Mouse (Mus musculus): Measurements from ENCODE around the gene Ldb2. TPM values are rescaled to one million over a fixed set of nuclear protein-coding genes. Genes with fewer than 3 reads are reported as not detected.

Gene Ldb2
- polyA plus RNA-seq, 1 experiment from 2014 or later = 48.7 TPM

DNA sequence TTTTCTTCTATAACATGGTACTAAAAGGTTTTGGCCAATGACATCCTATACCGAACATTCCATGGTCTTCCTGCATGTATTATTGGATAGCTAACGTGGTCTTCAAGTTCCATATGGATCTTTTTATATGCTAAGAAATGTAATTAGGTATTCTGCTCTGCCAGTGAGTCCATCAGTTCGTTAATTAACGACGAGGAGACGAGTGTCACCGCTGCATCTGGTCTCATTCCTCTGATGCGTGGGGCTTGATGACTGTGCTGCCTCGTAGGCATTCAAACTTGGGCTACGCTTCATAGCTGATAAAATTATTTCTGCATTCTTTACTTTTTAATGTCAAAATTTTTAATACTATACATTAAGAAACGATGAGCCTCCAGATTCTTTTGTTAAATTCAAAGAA is 251.0 kb downstream of the Ldb2 start:
- Histone ChIP-seq H3K4me1 (peaks cover 4% of the 10 kb centered on the region; the same call in 1 of the 2 replicates), H3K9me3 (replicated peaks) (no peaks in the 10 kb centered on the region), H3K4me3 (no peak overlapping the region), H3K36me3 (no peaks in the 10 kb centered on the region), H3K27ac (no peak overlapping the region), H3K27me3 (ENCODE audit: low read depth, poor library complexity, severe bottlenecking) (no peaks in the 10 kb centered on the region)
- WGBS = 88% methylated on average over 11 of the region's 11 CpGs
- DNase-seq (ENCODE audit: low spot score) = no peak

GRCm38 (mm10) chr5:44543472-44544132 is 255.9 kb downstream of the Ldb2 start:
- Histone ChIP-seq H3K27ac (no peak overlapping the region), H3K9me3 (replicated peaks) (no peaks in the 10 kb centered on the region), H3K4me3 (no peak overlapping the region), H3K36me3 (no peaks in the 10 kb centered on the region), H3K4me1 (no peaks in the 10 kb centered on the region), H3K27me3 (ENCODE audit: low read depth, poor library complexity, severe bottlenecking) (no peaks in the 10 kb centered on the region)
- 93% methylated on average over 2 of the region's 2 CpGs for WGBS
- no peak for DNase-seq (ENCODE audit: low spot score)

DNA sequence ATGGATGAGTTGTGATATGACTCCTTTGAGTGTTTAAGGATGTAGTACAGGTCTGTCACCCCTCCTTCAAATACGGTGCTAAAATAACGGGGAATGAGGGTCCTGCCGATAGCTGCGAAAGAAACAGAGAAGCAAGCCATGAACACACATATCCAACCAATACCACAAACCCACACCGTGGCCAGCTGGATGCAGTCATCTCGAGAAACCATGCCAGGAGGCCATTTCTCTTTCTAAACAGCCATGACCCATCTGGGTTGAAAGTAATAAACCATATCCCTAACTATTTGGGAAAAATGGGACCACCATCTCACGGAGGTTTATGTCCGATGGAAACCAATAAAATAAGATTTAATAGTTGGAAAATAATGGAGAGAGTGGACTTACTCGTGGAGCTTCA is 257.7 kb downstream of the Ldb2 start:
- no peaks in the 10 kb centered on the region for H3K9me3 ChIP-seq (replicated peaks)
- H3K36me3 ChIP-seq = no peaks in the 10 kb centered on the region
- H3K4me3 ChIP-seq = no peak overlapping the region
- H3K4me1 ChIP-seq = no peaks in the 10 kb centered on the region
- no peak for DNase-seq (ENCODE audit: low spot score)
- no peak overlapping the region for H3K27ac ChIP-seq
- no peaks in the 10 kb centered on the region for H3K27me3 ChIP-seq (ENCODE audit: low read depth, poor library complexity, severe bottlenecking)
- WGBS = 89% methylated on average over 9 of the region's 9 CpGs

DNA sequence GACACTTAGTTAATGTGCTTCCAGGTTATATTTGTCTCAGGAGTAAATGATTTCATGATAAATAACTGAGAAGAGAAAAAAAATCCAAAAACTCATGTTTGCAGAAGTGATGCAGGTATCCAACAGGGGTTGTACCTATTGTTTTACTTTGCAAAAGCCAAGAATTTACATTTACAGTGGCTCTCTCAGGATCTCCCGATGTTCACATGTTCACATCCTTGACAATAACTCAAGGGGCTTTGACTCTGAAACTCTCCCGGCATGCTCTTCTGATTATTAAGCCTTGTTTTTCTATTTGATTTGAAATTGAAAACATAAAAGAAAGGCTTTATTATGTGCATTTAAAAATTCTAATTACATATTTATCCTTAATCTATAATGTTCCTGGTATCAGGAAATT is 260.8 kb downstream of the Ldb2 start:
- 93% methylated on average over 2 of the region's 2 CpGs for WGBS
- H3K9me3 ChIP-seq (replicated peaks) = no peaks in the 10 kb centered on the region

DNA sequence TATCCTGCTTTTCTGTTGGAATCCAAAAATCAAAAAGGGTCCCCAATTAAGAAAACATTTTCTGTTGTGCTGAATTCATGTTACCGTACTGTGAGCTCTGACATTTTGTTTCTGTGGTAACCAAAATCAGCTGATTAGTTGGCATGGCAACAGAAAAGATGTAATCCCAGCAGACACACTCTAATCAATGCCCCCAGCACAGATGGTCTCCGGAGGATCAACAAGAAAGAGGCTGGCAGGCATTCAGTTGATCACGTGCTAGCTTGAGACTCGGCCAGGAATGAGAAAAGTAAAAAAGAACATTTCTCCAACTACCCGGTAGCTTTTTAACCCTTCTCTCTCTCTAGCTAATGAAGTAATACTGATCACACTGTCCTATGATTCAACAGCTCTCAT is 261.5 kb downstream of the Ldb2 start:
- no peak overlapping the region for H3K27ac ChIP-seq
- no peak for DNase-seq (ENCODE audit: low spot score)
- WGBS = 51% methylated on average over 5 of the region's 5 CpGs
- H3K4me3 ChIP-seq = no peak overlapping the region
- no peaks in the 10 kb centered on the region for H3K9me3 ChIP-seq (replicated peaks)
- no peaks in the 10 kb centered on the region for H3K36me3 ChIP-seq
- H3K4me1 ChIP-seq = no peaks in the 10 kb centered on the region
- H3K27me3 ChIP-seq (ENCODE audit: low read depth, poor library complexity, severe bottlenecking) = no peaks in the 10 kb centered on the region

More for the DNA sequence above, 260.8 kb downstream of the Ldb2 start:
- Histone ChIP-seq H3K36me3 (no peaks in the 10 kb centered on the region), H3K27ac (no peak overlapping the region), H3K27me3 (ENCODE audit: low read depth, poor library complexity, severe bottlenecking) (no peaks in the 10 kb centered on the region), H3K4me1 (no peaks in the 10 kb centered on the region), H3K4me3 (no peak overlapping the region)
- no peak for DNase-seq (ENCODE audit: low spot score)

- no peak for DNase-seq (ENCODE audit: low spot score)
- Histone ChIP-seq H3K36me3 (no peaks in the 10 kb centered on the region), H3K27me3 (ENCODE audit: low read depth, poor library complexity, severe bottlenecking) (no peaks in the 10 kb centered on the region), H3K4me3 (no peak overlapping the region), H3K9me3 (replicated peaks) (no peaks in the 10 kb centered on the region), H3K27ac (no peak overlapping the region), H3K4me1 (no peaks in the 10 kb centered on the region)
- 92% methylated on average over 5 of the region's 5 CpGs for WGBS
These were observed 262.0 kb downstream of the Ldb2 start for GRCm38 (mm10) chr5:44537316-44537999.

- Histone ChIP-seq H3K4me1 (no peaks in the 10 kb centered on the region), H3K27me3 (ENCODE audit: low read depth, poor library complexity, severe bottlenecking) (no peaks in the 10 kb centered on the region), H3K4me3 (no peak overlapping the region), H3K27ac (no peak overlapping the region), H3K9me3 (replicated peaks) (no peaks in the 10 kb centered on the region), H3K36me3 (no peaks in the 10 kb centered on the region)
- 68% methylated on average over 3 of the region's 3 CpGs for WGBS
- DNase-seq (ENCODE audit: low spot score) = no peak
These were observed 270.0 kb downstream of the Ldb2 start for GRCm38 (mm10) chr5:44529466-44529865.

DNA sequence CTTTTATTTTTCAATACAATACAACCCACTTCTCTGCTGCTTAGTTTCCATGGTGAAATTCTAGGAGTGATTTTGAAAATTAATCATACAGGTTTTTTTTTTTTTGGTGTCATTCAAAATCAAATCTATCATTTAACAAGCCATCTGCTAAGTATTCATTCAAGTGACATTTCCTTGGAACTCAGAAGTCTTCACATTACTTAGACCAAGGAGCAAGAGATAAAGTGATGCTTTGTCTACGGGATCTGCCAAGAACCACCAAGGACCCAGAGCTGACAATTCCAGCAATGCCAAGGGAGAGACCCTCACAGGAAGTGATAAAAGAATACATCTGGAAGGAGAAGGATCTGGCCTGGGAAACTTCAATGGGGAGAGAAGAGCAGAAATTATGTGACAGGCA is 270.5 kb downstream of the Ldb2 start:
- H3K9me3 ChIP-seq (replicated peaks) = no peaks in the 10 kb centered on the region
- H3K4me3 ChIP-seq = no peak overlapping the region
- no peak for DNase-seq (ENCODE audit: low spot score)
- no peaks in the 10 kb centered on the region for H3K27me3 ChIP-seq (ENCODE audit: low read depth, poor library complexity, severe bottlenecking)
- no peaks in the 10 kb centered on the region for H3K36me3 ChIP-seq
- no peak overlapping the region for H3K27ac ChIP-seq
- 93% methylated on average over 1 of the region's 1 CpGs for WGBS
- H3K4me1 ChIP-seq = no peaks in the 10 kb centered on the region

DNA sequence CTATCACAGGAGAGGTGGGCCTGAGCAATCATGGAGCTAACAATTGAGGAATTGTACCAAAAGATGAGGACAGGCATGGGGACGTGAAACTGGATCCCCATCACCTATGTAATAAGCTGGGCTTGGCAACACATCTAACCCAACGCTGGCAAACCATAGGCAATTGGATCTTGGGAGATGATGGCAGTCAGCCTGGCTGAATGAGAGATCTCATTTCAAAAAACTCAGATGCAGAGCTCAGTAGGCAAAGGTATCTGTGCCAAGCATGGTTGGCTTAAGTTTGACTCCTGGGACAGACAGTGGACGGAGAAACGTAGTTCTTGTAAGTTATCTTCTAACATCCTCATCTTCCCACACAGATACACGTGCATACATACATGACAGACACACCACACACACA is 294.3 kb downstream of the Ldb2 start:
- H3K4me3 ChIP-seq = no peak overlapping the region
- no peaks in the 10 kb centered on the region for H3K9me3 ChIP-seq (replicated peaks)
- 96% methylated on average over 5 of the region's 5 CpGs for WGBS
- H3K27me3 ChIP-seq (ENCODE audit: low read depth, poor library complexity, severe bottlenecking) = no peaks in the 10 kb centered on the region
- no peak overlapping the region for H3K27ac ChIP-seq
- 0 out of 2 replicates have a peak, but pooled peaks cover 4% of the 10 kb centered on the region for H3K36me3 ChIP-seq
- no peaks in the 10 kb centered on the region for H3K4me1 ChIP-seq
- no peak for DNase-seq (ENCODE audit: low spot score)

DNA sequence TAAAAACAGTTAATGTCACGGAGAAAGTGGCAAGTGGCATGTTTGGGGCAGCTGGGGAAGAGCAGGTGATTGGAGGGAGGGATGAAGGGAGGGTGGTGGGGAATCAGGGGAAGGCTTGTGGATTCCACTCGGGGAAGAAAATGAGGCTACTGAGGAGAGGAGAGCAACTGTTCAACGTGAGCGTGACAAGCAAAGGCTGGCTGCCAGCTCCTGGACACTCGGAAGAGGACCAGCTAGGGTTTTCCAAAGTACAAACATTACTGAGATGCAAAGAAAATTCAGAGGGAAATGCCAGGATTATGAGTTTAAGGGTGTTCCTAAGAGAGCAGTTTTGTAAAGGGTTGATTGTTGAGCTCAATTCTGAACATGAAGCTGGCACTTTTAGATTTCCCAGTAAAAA is 294.7 kb downstream of the Ldb2 start:
- Histone ChIP-seq H3K36me3 (0 out of 2 replicates have a peak, but pooled peaks cover 4% of the 10 kb centered on the region), H3K27me3 (ENCODE audit: low read depth, poor library complexity, severe bottlenecking) (no peaks in the 10 kb centered on the region), H3K4me3 (no peak overlapping the region), H3K4me1 (no peaks in the 10 kb centered on the region), H3K9me3 (replicated peaks) (no peaks in the 10 kb centered on the region), H3K27ac (no peak overlapping the region)
- 84% methylated on average over 5 of the region's 5 CpGs for WGBS
- DNase-seq (ENCODE audit: low spot score) = no peak

DNA sequence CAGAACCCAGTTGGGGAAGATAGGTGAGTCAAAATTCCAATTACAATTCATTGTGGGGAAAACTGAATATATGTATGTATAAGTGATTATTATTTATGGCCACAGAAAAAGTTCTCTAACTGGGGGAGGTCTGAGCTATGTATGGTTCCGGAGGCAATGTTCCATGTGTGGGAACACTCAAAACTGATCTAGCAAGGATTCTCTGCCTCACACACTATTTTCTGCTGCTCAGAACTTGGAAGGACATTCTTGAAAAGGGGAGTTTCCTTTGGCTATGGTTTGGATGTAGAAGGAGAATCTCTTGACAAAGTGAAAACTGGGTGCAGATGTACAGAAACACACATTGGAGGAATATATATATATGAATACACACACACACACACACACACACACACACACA is 301.3 kb downstream of the Ldb2 start:
- Histone ChIP-seq H3K4me3 (no peak overlapping the region), H3K36me3 (no peaks in the 10 kb centered on the region), H3K27ac (no peak overlapping the region), H3K4me1 (no peaks in the 10 kb centered on the region), H3K9me3 (replicated peaks) (no peaks in the 10 kb centered on the region), H3K27me3 (ENCODE audit: low read depth, poor library complexity, severe bottlenecking) (no peaks in the 10 kb centered on the region)
- 94% methylated on average over 1 of the region's 1 CpGs for WGBS
- DNase-seq (ENCODE audit: low spot score) = no peak

- no peaks in the 10 kb centered on the region for H3K4me1 ChIP-seq
- no peaks in the 10 kb centered on the region for H3K9me3 ChIP-seq (replicated peaks)
- H3K36me3 ChIP-seq = no peaks in the 10 kb centered on the region
- no peak overlapping the region for H3K27ac ChIP-seq
- 95% methylated on average over 3 of the region's 3 CpGs for WGBS
- no peaks in the 10 kb centered on the region for H3K27me3 ChIP-seq (ENCODE audit: low read depth, poor library complexity, severe bottlenecking)
- DNase-seq (ENCODE audit: low spot score) = no peak
- no peak overlapping the region for H3K4me3 ChIP-seq
These were observed 302.6 kb downstream of the Ldb2 start for GRCm38 (mm10) chr5:44496854-44497253.

- WGBS = 90% methylated on average over 4 of the region's 4 CpGs
- Histone ChIP-seq H3K9me3 (replicated peaks) (no peaks in the 10 kb centered on the region), H3K27ac (no peak overlapping the region), H3K4me1 (no peaks in the 10 kb centered on the region), H3K4me3 (no peak overlapping the region), H3K27me3 (ENCODE audit: low read depth, poor library complexity, severe bottlenecking) (no peaks in the 10 kb centered on the region), H3K36me3 (no peaks in the 10 kb centered on the region)
- DNase-seq (ENCODE audit: low spot score) = no peak
These were observed 304.4 kb downstream of the Ldb2 start for GRCm38 (mm10) chr5:44495092-44495491.

Data from limb, embryonic 10.5 days (tissue).